Mouse (Mus musculus): ENCODE measurements around the gene Galnt14.

The Galnt14 gene

GRCm38 (mm10) chr17:73571961-73572360, 138.3 kb downstream of the Galnt14 start:
- DNase-seq (ENCODE audit: low spot score), result no peak

GRCm38 (mm10) chr17:73568204-73568603, 142.0 kb downstream of the Galnt14 start:
- DNase-seq (ENCODE audit: low spot score), result no peak

- no peak for DNase-seq (ENCODE audit: low spot score)
These were observed 149.1 kb downstream of the Galnt14 start for GRCm38 (mm10) chr17:73561149-73561548.

GRCm38 (mm10) chr17:73560208-73560784, 150.0 kb downstream of the Galnt14 start:
- no peak for DNase-seq (ENCODE audit: low spot score)

GRCm38 (mm10) chr17:73559498-73559897, 150.8 kb downstream of the Galnt14 start:
- DNase-seq (ENCODE audit: low spot score), result no peak

GRCm38 (mm10) chr17:73557101-73557500, 153.2 kb downstream of the Galnt14 start:
- DNase-seq (ENCODE audit: low spot score), result no peak

- no peak for DNase-seq (ENCODE audit: low spot score)
These were observed 153.8 kb downstream of the Galnt14 start for GRCm38 (mm10) chr17:73556436-73556835.

- DNase-seq (ENCODE audit: low spot score), result no peak
These were observed 155.6 kb downstream of the Galnt14 start for GRCm38 (mm10) chr17:73554668-73555067.

GRCm38 (mm10) chr17:73548783-73549566, 161.3 kb downstream of the Galnt14 start:
- DNase-seq (ENCODE audit: low spot score), result no peak

- no peak for DNase-seq (ENCODE audit: low spot score)
These were observed 162.1 kb downstream of the Galnt14 start for GRCm38 (mm10) chr17:73548119-73548518.

GRCm38 (mm10) chr17:73547483-73547882, 162.8 kb downstream of the Galnt14 start:
- DNase-seq (ENCODE audit: low spot score), result no peak

GRCm38 (mm10) chr17:73541911-73542310, 168.3 kb downstream of the Galnt14 start:
- no peak for DNase-seq (ENCODE audit: low spot score)

- no peak for DNase-seq (ENCODE audit: low spot score)
These were observed 169.1 kb downstream of the Galnt14 start for GRCm38 (mm10) chr17:73541233-73541570.

- no peak for DNase-seq (ENCODE audit: low spot score)
These were observed 169.6 kb downstream of the Galnt14 start for GRCm38 (mm10) chr17:73540409-73541232.

GRCm38 (mm10) chr17:73531896-73532295, 178.4 kb downstream of the Galnt14 start:
- no peak for DNase-seq (ENCODE audit: low spot score)

GRCm38 (mm10) chr17:73522169-73522568, 188.1 kb downstream of the Galnt14 start:
- DNase-seq (ENCODE audit: low spot score), result no peak

- no peak for DNase-seq (ENCODE audit: low spot score)
These were observed 190.9 kb downstream of the Galnt14 start for GRCm38 (mm10) chr17:73519350-73519749.

GRCm38 (mm10) chr17:73518359-73518758, 191.9 kb downstream of the Galnt14 start:
- no peak for DNase-seq (ENCODE audit: low spot score)

- DNase-seq (ENCODE audit: low spot score), result no peak
These were observed 194.7 kb downstream of the Galnt14 start for GRCm38 (mm10) chr17:73515506-73515905.

GRCm38 (mm10) chr17:73514862-73515261, 195.4 kb downstream of the Galnt14 start:
- DNase-seq (ENCODE audit: low spot score), result no peak

GRCm38 (mm10) chr17:73514258-73514657, 196.0 kb downstream of the Galnt14 start:
- no peak for DNase-seq (ENCODE audit: low spot score)

- no peak for DNase-seq (ENCODE audit: low spot score)
These were observed 197.4 kb downstream of the Galnt14 start for GRCm38 (mm10) chr17:73512844-73513243.
